Mouse (Mus musculus) monocyte, adult 59 days (primary cell): ENCODE data around the gene Tshr. TPM values are rescaled to one million over a fixed set of nuclear protein-coding genes. Genes with fewer than 3 reads are reported as not detected.

Experiments used
- total RNA-seq, 2 experiments: library from RNA; stranded (reverse); gene quantifications; one replicate each; pipeline ENCODE4 v1.2.4; 2023

The Tshr gene
- total RNA-seq: not detected

GRCm38 (mm10) chr12:91384281-91385017 is at the start of gene Tshr, which contains the start of gene Cep128:
TSS of gene Tshr (plus strand) at chr12:91384563.
TSS of gene Cep128 (minus strand) at chr12:91384409.

GRCm38 (mm10) chr12:91589847-91590690 is 205.7 kb downstream of the Tshr start, which contains the start of gene Gtf2a1:
TSS of gene Gtf2a1 (minus strand) at chr12:91590487.

Other genes starting within 250 kb of the Tshr start
- 10 to 100 TPM; 32.1 to 32.6 TPM for gene Cep128, start 154 bp upstream of the Tshr start, total RNA-seq
- gene Gtf2a1, start 205.9 kb downstream of the Tshr start, total RNA-seq: 10 to 100 TPM; 46.7 to 50.6 TPM